Mouse (Mus musculus): ENCODE data around the gene Mrpl53. TPM values are rescaled to one million over a fixed set of nuclear protein-coding genes. Genes with fewer than 3 reads are reported as not detected.
A peak's percentile ranks its signal among the peaks of the same experiment; 100 is the strongest.

Mrpl53 gene
- polyA plus RNA-seq, 1 experiment = 95.3 TPM

GRCm38 (mm10) chr6:83074979-83075378, 33.9 kb upstream of the Mrpl53 start:
- TF ChIP-seq CTCF (IDR thresholded peaks at IDR 0.05; ENCODE audit: extremely low read depth, insufficient read depth, low read length) (no peak), POLR2A (IDR thresholded peaks at IDR 0.05; ENCODE audit: extremely low read depth, insufficient read depth, low read length) (no peak)
- no peak overlapping the region for H3K27ac ChIP-seq (ENCODE audit: insufficient read depth, low read length)
- no peak overlapping the region for H3K4me3 ChIP-seq (ENCODE audit: insufficient read depth, low read length)
- 0 out of 2 replicates have a peak, but pooled peaks cover 3% of the 10 kb centered on the region for H3K4me1 ChIP-seq (ENCODE audit: control insufficient read depth, insufficient read depth, low read length)

GRCm38 (mm10) chr6:83077630-83078323, 31.1 kb upstream of the Mrpl53 start, which contains the start of gene Pcgf1:
TSS of gene Pcgf1 (plus strand) at chr6:83077869.
- Histone ChIP-seq H3K4me3 (ENCODE audit: insufficient read depth, low read length) (peak within 1 kb of the TSS; percentile 60), H3K4me1 (ENCODE audit: control insufficient read depth, insufficient read depth, low read length) (0 out of 2 replicates have a peak, but pooled peaks cover 3% of the 10 kb centered on the region), H3K27ac (ENCODE audit: insufficient read depth, low read length) (peak within 1 kb of the TSS; percentile 75)
- TF ChIP-seq POLR2A (IDR thresholded peaks at IDR 0.05; ENCODE audit: extremely low read depth, insufficient read depth, low read length) (no peak), CTCF (IDR thresholded peaks at IDR 0.05; ENCODE audit: extremely low read depth, insufficient read depth, low read length) (no peak)

- Histone ChIP-seq H3K4me1 (ENCODE audit: control insufficient read depth, insufficient read depth, low read length) (0 out of 2 replicates have a peak, but pooled peaks cover 3% of the 10 kb centered on the region), H3K4me3 (ENCODE audit: insufficient read depth, low read length) (peak overlapping the region; percentile 60), H3K27ac (ENCODE audit: insufficient read depth, low read length) (peak overlapping the region; percentile 75)
- peak; percentile 54 for TF ChIP-seq POLR2A (IDR thresholded peaks at IDR 0.05; ENCODE audit: extremely low read depth, insufficient read depth, low read length)
- 0 out of 2 replicates have a peak, but pooled peaks have one; percentile 22 for TF ChIP-seq CTCF (IDR thresholded peaks at IDR 0.05; ENCODE audit: extremely low read depth, insufficient read depth, low read length)
These were observed 30.4 kb upstream of the Mrpl53 start for GRCm38 (mm10) chr6:83078324-83078858.

GRCm38 (mm10) chr6:83080210-83080609, 28.6 kb upstream of the Mrpl53 start:
- Histone ChIP-seq H3K4me3 (ENCODE audit: insufficient read depth, low read length) (no peak overlapping the region), H3K27ac (ENCODE audit: insufficient read depth, low read length) (no peak overlapping the region), H3K4me1 (ENCODE audit: control insufficient read depth, insufficient read depth, low read length) (0 out of 2 replicates have a peak, but pooled peaks cover 3% of the 10 kb centered on the region)
- TF ChIP-seq CTCF (IDR thresholded peaks at IDR 0.05; ENCODE audit: extremely low read depth, insufficient read depth, low read length) (no peak), POLR2A (IDR thresholded peaks at IDR 0.05; ENCODE audit: extremely low read depth, insufficient read depth, low read length) (no peak)

- H3K27ac ChIP-seq (ENCODE audit: insufficient read depth, low read length) = no peak overlapping the region
- 0 out of 2 replicates have a peak, but pooled peaks cover 3% of the 10 kb centered on the region for H3K4me1 ChIP-seq (ENCODE audit: control insufficient read depth, insufficient read depth, low read length)
- TF ChIP-seq CTCF (IDR thresholded peaks at IDR 0.05; ENCODE audit: extremely low read depth, insufficient read depth, low read length) (no peak), POLR2A (IDR thresholded peaks at IDR 0.05; ENCODE audit: extremely low read depth, insufficient read depth, low read length) (no peak)
- no peak overlapping the region for H3K4me3 ChIP-seq (ENCODE audit: insufficient read depth, low read length)
These were observed 25.3 kb upstream of the Mrpl53 start for GRCm38 (mm10) chr6:83083497-83083896.

GRCm38 (mm10) chr6:83084477-83084876, 24.4 kb upstream of the Mrpl53 start:
- Histone ChIP-seq H3K27ac (ENCODE audit: insufficient read depth, low read length) (no peak overlapping the region), H3K4me3 (ENCODE audit: insufficient read depth, low read length) (no peak overlapping the region), H3K4me1 (ENCODE audit: control insufficient read depth, insufficient read depth, low read length) (no peaks in the 10 kb centered on the region)
- TF ChIP-seq CTCF (IDR thresholded peaks at IDR 0.05; ENCODE audit: extremely low read depth, insufficient read depth, low read length) (no peak), POLR2A (IDR thresholded peaks at IDR 0.05; ENCODE audit: extremely low read depth, insufficient read depth, low read length) (no peak)

GRCm38 (mm10) chr6:83086121-83087035, 22.5 kb upstream of the Mrpl53 start, which contains the start of gene Lbx2:
TSS of gene Lbx2 (plus strand) at chr6:83086367.
- TF ChIP-seq CTCF (IDR thresholded peaks at IDR 0.05; ENCODE audit: extremely low read depth, insufficient read depth, low read length) = no peak
- no peak for TF ChIP-seq POLR2A (IDR thresholded peaks at IDR 0.05; ENCODE audit: extremely low read depth, insufficient read depth, low read length)
- H3K4me1 ChIP-seq (ENCODE audit: control insufficient read depth, insufficient read depth, low read length) = no peaks in the 10 kb centered on the region
- no peak within 1 kb of the TSS; the same call in 1 of the 2 replicates for H3K4me3 ChIP-seq (ENCODE audit: insufficient read depth, low read length)
- no peak within 1 kb of the TSS for H3K27ac ChIP-seq (ENCODE audit: insufficient read depth, low read length)

GRCm38 (mm10) chr6:83087205-83087925, 21.5 kb upstream of the Mrpl53 start:
- no peaks in the 10 kb centered on the region for H3K4me1 ChIP-seq (ENCODE audit: control insufficient read depth, insufficient read depth, low read length)
- H3K4me3 ChIP-seq (ENCODE audit: insufficient read depth, low read length) = no peak overlapping the region; the same call in 1 of the 2 replicates
- no peak overlapping the region for H3K27ac ChIP-seq (ENCODE audit: insufficient read depth, low read length)
- TF ChIP-seq CTCF (IDR thresholded peaks at IDR 0.05; ENCODE audit: extremely low read depth, insufficient read depth, low read length) (no peak), POLR2A (IDR thresholded peaks at IDR 0.05; ENCODE audit: extremely low read depth, insufficient read depth, low read length) (no peak)

GRCm38 (mm10) chr6:83087926-83088260, 20.9 kb upstream of the Mrpl53 start:
- Histone ChIP-seq H3K4me1 (ENCODE audit: control insufficient read depth, insufficient read depth, low read length) (no peaks in the 10 kb centered on the region), H3K4me3 (ENCODE audit: insufficient read depth, low read length) (no peak overlapping the region), H3K27ac (ENCODE audit: insufficient read depth, low read length) (no peak overlapping the region)
- TF ChIP-seq POLR2A (IDR thresholded peaks at IDR 0.05; ENCODE audit: extremely low read depth, insufficient read depth, low read length) (no peak), CTCF (IDR thresholded peaks at IDR 0.05; ENCODE audit: extremely low read depth, insufficient read depth, low read length) (no peak)
